Mouse (Mus musculus) hindbrain, postnatal 0 days (tissue): ENCODE measurements around the gene Tril. TPM values are rescaled to one million over a fixed set of nuclear protein-coding genes. Genes with fewer than 3 reads are reported as not detected.

Experiments
- ATAC-seq: fragments of 200-750 bp; cut with Nextera tagmentation; 2 replicates; pipeline ENCODE4 v1.8.0; 2017; ENCODE audit warnings: mild to moderate bottlenecking, moderate TSS enrichment, moderate library complexity
- DNase-seq: peaks from one replicate; pipeline ENCODE4 v3.0.0-alpha.2; 2015; ENCODE audit warnings: low spot score
- H3K27ac ChIP-seq: fragments of 300-500 bp; sonication (generic); 2 replicates; pipeline ENCODE4 v1.5.1; 2014; ENCODE audit warnings: mild to moderate bottlenecking
- H3K27me3 ChIP-seq: fragments of 300-500 bp; sonication (generic); 2 replicates; pipeline ENCODE4 v1.6.1; 2014; ENCODE audit warnings: low read length, mixed read lengths; ENCODE audit not compliant: insufficient read depth
- H3K36me3 ChIP-seq: fragments of 300-500 bp; sonication (generic); 2 replicates; pipeline ENCODE4 v1.6.1; 2014; ENCODE audit warnings: low read length, mixed read lengths; ENCODE audit not compliant: insufficient read depth
- H3K4me1 ChIP-seq: fragments of 300-500 bp; sonication (generic); 2 replicates; pipeline ENCODE4 v1.6.1; 2014; ENCODE audit warnings: antibody characterized with exemption, low read length, mixed read lengths; ENCODE audit not compliant: insufficient read depth
- H3K4me2 ChIP-seq: fragments of 300-500 bp; sonication (generic); 2 replicates; pipeline ENCODE4 v1.6.1; 2014; ENCODE audit warnings: low read depth, mild to moderate bottlenecking, low read length, moderate library complexity, mixed read lengths
- H3K4me3 ChIP-seq: fragments of 300-500 bp; sonication (generic); 2 replicates; pipeline ENCODE4 v1.5.1; 2014; ENCODE audit warnings: low read length
- H3K9ac ChIP-seq: fragments of 300-500 bp; sonication (generic); replicated peaks from 2 replicates; pipeline ENCODE4 v1.6.1; 2014; ENCODE audit warnings: mild to moderate bottlenecking, low read length, moderate library complexity, mixed read lengths
- H3K9me3 ChIP-seq: fragments of 300-500 bp; sonication (generic); 2 replicates; pipeline ENCODE4 v1.6.1; 2016; ENCODE audit warnings: low read length, mixed read lengths
- CTCF ChIP-seq: IDR thresholded peaks from 2 replicates; pipeline ENCODE4 v1.5.1; 2016; ENCODE audit warnings: antibody characterized with exemption, control low read depth, low read depth
- WGBS: fragments of 180-500 bp; shearing (Covaris S2); extraction: QIAGEN DNeasy Blood & Tissue Kit; methylation state at CpG from one replicate; pipeline ENCODE4 v1.1.7; 2014; 5-methylcytosine and 5-hydroxymethylcytosine counted together
- polyA plus RNA-seq: library from polyadenylated mRNA; unstranded; fragments of >200 nt; fragmentation: Nextera tagmentation; extraction: Ambion mirVana; gene quantifications from 2 replicates; pipeline ENCODE4 v1.2.1, GENCODE M21; 2015
- total RNA-seq: library from RNA; depleted of rRNA; stranded (reverse); fragments of >200 nt; gene quantifications from 2 replicates; pipeline ENCODE4 v1.2.3, GENCODE M21; 2014

The Tril gene
- total and polyA plus RNA-seq, 2 experiments from 2014 or later, result 35.9 to 73.8 TPM

- peak; percentile 61 for TF ChIP-seq CTCF
- Histone ChIP-seq H3K36me3 (no peaks in the 10 kb centered on the region), H3K9me3 (no peaks in the 10 kb centered on the region), H3K27ac (peak overlapping the region; percentile 91), H3K9ac (peak overlapping the region; percentile 62), H3K4me3 (peak overlapping the region; percentile 53), H3K4me2 (peak overlapping the region; percentile 78), H3K27me3 (no peaks in the 10 kb centered on the region), H3K4me1 (0 out of 2 replicates have a peak, but pooled peaks cover 13% of the 10 kb centered on the region)
- DNase-seq (peak; percentile 71), ATAC-seq (peak; percentile 75)
- WGBS, result 4% methylated on average over 51 of the region's 52 CpGs
These were observed 1.6 kb downstream of the Tril start for GRCm38 (mm10) chr6:53818732-53819661.

GRCm38 (mm10) chr6:53818264-53818731 is 2.3 kb downstream of the Tril start:
- DNase-seq, result peak; percentile 84
- ATAC-seq, result peak; percentile 72
- Histone ChIP-seq H3K9ac (peak overlapping the region; percentile 62), H3K4me1 (0 out of 2 replicates have a peak, but pooled peaks cover 13% of the 10 kb centered on the region), H3K9me3 (no peaks in the 10 kb centered on the region), H3K27me3 (no peaks in the 10 kb centered on the region), H3K4me2 (peak overlapping the region; percentile 78), H3K27ac (peak overlapping the region; percentile 91; the same call in 1 of the 2 replicates), H3K4me3 (peak overlapping the region; percentile 53), H3K36me3 (no peaks in the 10 kb centered on the region)
- TF ChIP-seq CTCF, result peak; percentile 60
- under 1% methylated on average over 42 of the region's 42 CpGs for WGBS

- Histone ChIP-seq H3K9ac (peak overlapping the region; percentile 62), H3K4me3 (peak overlapping the region; percentile 53), H3K27ac (peak overlapping the region; percentile 91; the same call in 1 of the 2 replicates), H3K9me3 (no peaks in the 10 kb centered on the region), H3K4me2 (peak overlapping the region; percentile 78), H3K4me1 (0 out of 2 replicates have a peak, but pooled peaks cover 13% of the 10 kb centered on the region), H3K36me3 (no peaks in the 10 kb centered on the region), H3K27me3 (no peaks in the 10 kb centered on the region)
- WGBS, result 17% methylated on average over 33 of the region's 33 CpGs
- DNase-seq, result no peak
- TF ChIP-seq CTCF, result no peak
- no peak for ATAC-seq
These were observed 2.9 kb downstream of the Tril start for GRCm38 (mm10) chr6:53817763-53818174.

- Histone ChIP-seq H3K4me2 (peak overlapping the region; percentile 78), H3K4me1 (0 out of 2 replicates have a peak, but pooled peaks cover 13% of the 10 kb centered on the region), H3K27ac (no peak overlapping the region), H3K36me3 (no peaks in the 10 kb centered on the region), H3K4me3 (no peak overlapping the region), H3K9me3 (no peaks in the 10 kb centered on the region), H3K9ac (no peak overlapping the region), H3K27me3 (no peaks in the 10 kb centered on the region)
- no peak for DNase-seq
- no peak for TF ChIP-seq CTCF
- WGBS, result 81% methylated on average over 8 of the region's 8 CpGs
- no peak for ATAC-seq
These were observed 4.0 kb downstream of the Tril start for GRCm38 (mm10) chr6:53816661-53817060.

- WGBS, result 68% methylated on average over 7 of the region's 7 CpGs
- Histone ChIP-seq H3K27ac (no peak overlapping the region), H3K4me1 (0 out of 2 replicates have a peak, but pooled peaks cover 13% of the 10 kb centered on the region), H3K27me3 (no peaks in the 10 kb centered on the region), H3K4me2 (no peak overlapping the region), H3K9ac (no peak overlapping the region), H3K9me3 (no peaks in the 10 kb centered on the region), H3K36me3 (no peaks in the 10 kb centered on the region), H3K4me3 (no peak overlapping the region)
- ATAC-seq (no peak), DNase-seq (no peak)
- no peak for TF ChIP-seq CTCF
These were observed 4.9 kb downstream of the Tril start for GRCm38 (mm10) chr6:53815691-53816090.

- Histone ChIP-seq H3K27ac (no peak overlapping the region), H3K9ac (no peak overlapping the region), H3K27me3 (no peaks in the 10 kb centered on the region), H3K4me1 (0 out of 2 replicates have a peak, but pooled peaks cover 10% of the 10 kb centered on the region), H3K4me2 (no peak overlapping the region), H3K4me3 (no peak overlapping the region), H3K9me3 (no peaks in the 10 kb centered on the region), H3K36me3 (no peaks in the 10 kb centered on the region)
- no peak for TF ChIP-seq CTCF
- ATAC-seq (no peak), DNase-seq (no peak)
These were observed 6.4 kb downstream of the Tril start for GRCm38 (mm10) chr6:53814214-53814613.
